Mouse (Mus musculus) embryo, embryonic 10 days (tissue): ENCODE results near the gene Wdr64.

Experiments
- DNase-seq: peaks from one replicate; pipeline ENCODE4 v3.0.0-alpha.2; 2015; ENCODE audit warnings: low spot score

Gene Wdr64

DNA sequence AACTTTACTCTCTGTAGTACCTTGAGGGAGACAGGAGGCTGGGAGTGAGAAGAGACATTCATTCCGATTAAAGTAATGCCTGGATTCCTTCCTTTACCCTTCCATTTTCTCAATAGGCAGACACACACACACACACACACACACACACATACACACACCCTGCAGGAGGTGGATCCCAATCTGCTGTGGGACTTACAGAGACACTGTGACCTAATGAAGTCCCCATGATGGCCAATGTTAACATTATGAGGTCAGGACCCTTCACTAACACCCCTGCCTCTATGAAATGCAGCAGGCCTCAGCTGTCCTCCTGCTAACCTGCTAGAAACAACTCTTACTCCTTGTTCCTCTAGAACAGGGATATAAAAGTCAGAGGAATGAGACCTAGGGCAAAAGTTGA is at the start of gene Wdr64:
Wdr64 (plus strand) TSS at position 301 of the 400 bp plus-strand sequence.
- no peak for DNase-seq

DNA sequence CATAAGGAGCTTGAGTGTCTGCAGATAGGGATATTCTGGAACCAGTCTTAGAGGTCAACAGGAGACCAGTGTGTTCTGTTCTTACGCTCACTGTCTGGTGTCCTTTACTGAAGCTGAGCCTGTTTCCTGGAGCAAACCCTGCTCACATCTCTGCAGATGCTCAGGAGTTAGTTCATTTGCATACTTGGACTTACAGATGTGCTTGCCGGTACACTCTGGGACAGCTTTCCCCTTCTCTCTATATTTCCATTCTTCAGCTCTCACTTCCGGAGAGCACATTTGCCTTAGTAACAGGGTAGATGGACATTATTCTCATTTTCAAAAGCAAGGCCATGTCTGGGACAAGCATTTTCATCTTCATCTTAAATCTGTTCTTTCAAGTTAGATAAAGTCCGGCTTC is 49.8 kb upstream of the Wdr64 start:
- no peak for DNase-seq

DNA sequence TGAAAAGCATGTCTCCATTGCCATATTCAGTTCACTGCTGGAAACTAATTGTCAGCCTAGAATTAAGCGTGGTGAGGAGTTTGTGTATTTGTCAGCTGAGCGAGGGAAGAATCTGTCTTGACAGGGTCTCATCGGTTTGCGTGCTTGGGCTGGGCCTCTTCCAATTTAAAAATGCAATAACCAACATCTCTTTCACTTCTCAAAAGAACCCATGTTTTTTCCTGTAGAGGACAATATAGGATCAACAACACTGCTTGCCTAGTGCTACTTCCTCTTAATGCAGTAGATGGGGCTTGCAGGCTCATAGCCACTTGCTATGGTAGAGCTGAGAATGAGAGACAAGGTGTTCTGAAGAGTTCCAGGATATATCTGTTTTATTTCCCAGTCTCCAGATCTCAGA is 38.5 kb upstream of the Wdr64 start:
- DNase-seq, result no peak

DNA sequence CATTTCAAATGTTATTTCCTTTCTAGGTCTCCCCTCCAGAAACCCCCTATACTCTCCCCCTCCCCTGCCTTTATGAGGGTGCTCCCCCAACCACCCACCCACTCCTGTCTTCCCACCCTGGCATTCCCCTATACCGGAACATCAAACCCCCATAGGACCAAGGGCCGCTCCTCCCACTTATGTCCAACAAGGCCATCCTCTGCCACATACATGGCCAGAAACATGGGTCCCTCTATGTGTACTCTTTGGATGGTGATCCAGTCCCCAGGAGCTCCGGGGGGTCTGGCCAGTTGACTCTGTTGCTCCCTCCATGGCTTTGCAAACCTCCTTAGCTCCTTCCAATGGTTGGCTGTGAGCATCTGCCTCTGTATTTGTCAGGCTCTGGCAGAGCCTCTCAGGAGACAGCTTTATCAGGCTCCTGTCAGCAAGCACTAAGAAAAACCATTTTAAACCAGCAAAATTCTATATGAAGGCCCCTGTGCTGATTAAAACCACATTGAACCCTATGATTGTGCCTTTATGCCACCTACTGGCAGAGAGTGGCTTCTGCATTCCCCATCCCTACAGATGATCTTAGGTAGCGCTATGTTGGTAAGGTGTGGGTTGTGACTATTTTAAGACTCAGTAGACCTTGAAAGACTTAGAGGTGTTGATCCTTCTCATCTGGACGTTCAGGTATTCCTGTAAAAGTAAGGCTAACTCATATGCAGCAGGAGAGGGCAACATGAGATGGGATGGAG is 29.6 kb upstream of the Wdr64 start:
- DNase-seq, result peak; percentile 50

DNA sequence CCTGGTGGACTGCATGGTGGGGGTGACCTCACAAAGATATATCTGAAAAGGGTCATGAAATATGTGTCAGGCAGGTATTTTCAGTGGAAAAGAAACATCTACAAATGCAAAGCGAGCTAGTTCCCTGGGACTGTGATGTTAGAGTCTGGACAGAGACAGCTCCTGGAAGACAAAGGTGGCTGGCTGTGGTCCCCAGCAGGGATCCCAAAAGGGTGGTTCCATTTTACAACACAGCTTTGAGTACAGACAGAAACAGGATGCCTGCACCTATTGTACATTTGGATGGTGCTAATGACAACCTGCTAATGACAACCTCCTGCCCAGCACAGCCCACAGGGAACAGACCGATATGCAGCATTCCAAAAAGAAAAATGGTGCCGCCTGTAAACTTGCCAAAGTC is 28.9 kb upstream of the Wdr64 start:
- no peak for DNase-seq

DNA sequence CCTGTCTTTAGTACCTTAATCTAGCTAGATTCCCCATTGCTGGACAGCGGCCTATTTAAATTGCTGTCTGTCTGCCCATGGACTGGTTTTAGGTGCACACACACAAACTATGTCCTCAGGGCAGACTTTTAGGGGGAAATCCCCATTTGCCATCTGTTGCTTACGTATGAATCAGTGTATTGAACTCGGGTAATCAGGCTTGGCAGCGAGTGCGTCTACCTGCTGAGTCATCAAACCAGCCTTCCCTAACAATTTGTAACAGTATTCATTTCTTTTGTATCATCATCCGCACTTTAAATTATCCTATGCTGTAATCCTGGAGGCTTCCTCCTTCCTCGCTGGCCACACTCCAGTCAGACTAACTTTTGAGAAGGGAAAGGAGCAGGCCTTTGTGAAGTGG is 28.4 kb upstream of the Wdr64 start:
- no peak for DNase-seq

DNA sequence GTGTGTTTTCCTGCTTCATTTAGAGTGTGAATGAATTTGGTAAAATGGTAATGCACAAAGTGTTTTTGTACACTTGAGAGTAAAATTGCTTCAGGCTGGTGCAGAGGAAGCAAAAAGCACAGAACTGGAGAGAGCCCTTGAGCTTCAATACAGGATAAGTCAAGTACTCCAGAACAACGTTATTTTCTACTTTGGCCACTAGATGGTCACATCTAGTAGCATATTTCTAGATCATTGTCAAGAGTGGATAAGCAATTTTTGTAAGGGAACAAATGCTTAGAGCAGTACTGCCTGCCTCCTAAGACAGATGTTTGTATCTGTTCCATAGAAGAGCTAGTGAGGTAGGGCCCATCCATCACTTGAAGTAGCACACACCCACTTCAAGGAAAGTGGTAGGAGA is 26.8 kb upstream of the Wdr64 start:
- no peak for DNase-seq

DNA sequence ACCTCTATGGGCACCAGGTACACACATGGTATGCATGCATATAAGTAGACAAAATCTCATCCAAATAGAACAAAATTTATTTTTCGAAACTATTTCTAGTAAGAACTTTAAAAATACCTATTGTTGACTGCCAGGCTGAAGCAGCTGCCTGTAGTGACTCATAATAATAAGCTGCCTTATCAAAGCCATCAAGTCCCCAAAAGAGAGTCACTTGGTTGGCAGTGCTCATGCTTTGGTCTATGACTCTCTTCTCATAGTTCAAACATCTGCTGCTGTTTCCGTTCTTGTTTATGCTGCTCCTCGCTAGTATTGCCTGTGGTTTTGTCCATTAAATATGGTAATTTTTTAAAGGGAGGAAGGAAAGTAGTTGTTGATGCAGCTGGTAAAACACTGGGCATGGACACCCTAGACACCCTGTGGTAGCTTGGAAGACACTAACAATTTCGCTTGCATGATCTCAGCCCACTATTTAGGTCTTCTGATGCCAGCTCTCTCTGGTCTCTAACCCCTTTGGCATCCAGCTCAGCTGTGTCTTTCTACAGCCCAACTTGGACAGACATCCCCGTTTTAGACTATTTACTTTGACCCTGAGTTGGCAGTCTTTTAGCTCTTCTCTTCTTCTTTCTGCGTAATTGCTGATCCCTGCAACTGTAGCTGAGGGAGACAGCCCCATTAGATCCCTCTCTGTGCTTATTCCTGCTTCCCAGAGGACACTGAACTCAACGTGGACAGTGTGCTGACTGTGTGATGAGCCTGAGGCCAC is 24.6 kb upstream of the Wdr64 start:
- no peak for DNase-seq

DNA sequence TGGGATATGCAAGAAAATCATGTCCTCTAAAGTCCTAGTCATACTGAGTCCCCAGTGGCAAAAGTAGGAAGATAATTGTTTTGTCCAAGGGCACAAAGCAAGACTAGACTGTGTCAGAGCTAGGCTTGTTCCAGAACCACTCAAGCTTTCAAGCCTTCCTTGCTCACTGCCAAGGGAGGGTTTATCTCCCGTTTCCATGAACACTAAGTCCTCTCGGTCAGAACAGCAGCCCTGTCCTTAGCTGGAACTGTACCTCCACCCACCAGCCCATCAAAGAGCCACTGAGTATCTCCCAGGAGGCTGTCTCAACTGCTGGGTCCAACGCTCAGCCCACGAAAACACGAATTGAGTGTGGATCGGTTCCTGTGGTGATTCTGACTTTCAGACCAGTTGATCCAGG is 23.3 kb upstream of the Wdr64 start:
- DNase-seq, result no peak

DNA sequence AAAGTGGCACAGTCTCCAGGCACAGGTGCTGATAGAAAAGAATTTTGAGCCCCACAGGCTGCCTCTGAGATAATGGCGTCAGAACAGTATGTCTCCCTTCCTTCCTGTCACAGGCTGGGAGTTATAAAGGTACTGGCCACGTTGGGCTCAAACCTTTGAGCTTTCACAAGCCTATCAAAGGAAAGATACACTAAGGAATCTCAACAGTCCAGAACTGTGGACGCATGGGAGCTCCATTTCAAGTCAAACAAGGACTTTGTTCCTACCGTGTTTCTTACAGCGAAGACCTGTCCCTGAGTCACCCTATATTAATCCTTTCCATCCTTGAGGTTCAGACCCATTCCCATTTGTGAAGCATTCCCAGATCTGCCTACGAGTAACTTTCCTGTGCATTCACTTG is 20.9 kb upstream of the Wdr64 start:
- DNase-seq, result no peak

DNA sequence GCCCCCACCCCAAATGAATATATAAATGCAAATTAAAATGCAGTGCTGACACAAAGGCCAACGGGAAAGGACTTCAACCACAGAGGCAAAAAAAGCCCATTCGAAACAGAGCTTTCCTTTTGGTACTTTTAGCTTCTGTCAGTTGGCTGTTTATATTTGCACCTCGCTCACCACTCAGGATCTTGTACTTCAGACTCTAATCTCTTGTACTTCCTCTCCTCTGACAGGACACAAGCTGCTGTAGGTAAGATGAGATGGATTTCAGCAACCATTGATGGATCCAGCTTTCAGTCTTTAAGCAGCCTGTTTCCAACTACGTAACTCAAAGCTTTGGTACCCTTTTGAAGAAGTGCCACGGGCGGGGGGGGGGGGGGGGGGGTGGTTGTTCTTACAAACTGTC is 17.4 kb upstream of the Wdr64 start:
- no peak for DNase-seq

DNA sequence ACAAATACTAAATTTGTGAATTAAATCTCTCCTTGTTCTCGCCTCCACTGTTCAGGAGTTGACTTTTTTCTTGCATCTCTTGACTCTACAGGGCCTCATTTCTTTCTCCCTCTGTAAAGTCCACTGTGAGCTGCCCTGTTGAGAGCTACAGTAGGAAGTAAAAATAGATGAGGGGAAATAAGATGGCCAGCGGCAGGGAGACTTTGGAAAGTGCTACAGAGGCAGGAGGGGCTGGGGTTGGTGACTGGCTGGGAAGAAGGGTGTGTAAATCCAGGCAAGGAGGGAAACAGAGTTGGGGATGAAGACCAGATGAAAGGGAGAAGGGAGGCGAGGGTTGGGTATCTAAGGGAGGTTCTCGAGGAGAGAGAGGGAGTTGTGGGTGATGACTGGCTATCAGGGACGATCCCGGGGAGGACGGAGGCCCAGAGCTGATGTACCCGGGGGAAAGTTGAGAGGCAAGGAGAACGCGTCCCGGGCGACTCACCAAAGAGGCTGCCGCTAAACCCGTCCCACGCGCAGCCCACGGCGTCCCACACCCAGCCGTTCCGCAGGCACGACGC is 6.6 kb upstream of the Wdr64 start:
- DNase-seq, result no peak

DNA sequence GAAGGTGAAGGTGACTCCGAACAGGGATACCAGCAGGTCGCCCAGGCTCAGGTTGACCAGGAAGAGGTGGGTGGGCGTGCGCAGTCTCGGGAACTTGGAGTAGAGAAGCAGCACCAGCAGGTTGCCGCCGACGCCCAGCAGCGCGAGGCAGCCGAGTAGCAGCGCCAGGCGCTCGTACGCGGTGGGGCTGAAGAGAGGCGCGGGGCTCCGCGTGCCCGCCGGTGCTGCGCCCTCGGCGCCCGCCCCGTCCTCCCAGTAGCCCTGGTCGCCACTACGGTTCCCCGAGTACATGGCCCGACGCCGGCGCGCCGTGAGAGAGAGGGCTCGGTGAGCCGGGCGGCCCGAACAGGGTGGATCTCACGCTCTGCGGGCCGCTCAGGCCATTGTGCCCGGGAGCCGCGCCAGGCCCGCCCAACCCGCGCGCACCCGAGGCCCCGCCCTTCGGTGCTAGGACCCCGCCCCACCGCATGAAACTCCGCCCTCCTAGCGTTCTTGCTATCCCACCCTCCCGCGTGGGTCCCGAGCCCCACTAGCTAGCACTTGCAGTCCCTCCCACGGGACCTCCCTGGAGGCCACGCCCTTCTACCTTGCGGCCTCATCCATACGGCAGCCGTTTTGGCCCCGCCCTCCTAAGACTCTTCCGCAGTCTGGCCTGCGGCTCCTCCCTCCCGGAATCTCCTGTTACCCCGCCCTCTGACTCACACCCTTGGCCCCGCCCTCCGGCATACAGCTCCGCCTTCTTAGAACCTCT is 6.0 kb upstream of the Wdr64 start, which contains the start of the genes Opn3 and Chml:
Opn3 (minus strand) TSS at position 531 of the 751 bp plus-strand sequence.
Chml (minus strand) TSS at position 656 of the 751 bp plus-strand sequence.
- peak; percentile 99 for DNase-seq

DNA sequence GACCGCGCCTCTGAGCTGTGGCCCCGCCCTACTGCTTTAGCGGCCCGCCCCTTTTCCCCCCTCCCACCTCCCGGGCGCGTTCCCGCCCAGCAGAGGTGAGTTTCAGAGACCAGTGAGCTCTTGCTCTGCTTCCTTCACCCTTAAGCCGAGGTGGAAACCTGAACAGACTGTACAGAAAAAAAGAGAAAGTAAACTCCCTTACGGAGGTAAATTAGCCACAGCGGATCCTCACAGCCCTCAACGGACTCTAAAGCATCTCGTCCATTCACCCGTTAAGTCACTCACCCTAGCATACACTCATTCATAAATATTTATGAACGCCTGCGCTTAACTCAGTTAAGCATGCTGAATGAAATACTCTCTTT is 5.4 kb upstream of the Wdr64 start:
- no peak for DNase-seq

DNA sequence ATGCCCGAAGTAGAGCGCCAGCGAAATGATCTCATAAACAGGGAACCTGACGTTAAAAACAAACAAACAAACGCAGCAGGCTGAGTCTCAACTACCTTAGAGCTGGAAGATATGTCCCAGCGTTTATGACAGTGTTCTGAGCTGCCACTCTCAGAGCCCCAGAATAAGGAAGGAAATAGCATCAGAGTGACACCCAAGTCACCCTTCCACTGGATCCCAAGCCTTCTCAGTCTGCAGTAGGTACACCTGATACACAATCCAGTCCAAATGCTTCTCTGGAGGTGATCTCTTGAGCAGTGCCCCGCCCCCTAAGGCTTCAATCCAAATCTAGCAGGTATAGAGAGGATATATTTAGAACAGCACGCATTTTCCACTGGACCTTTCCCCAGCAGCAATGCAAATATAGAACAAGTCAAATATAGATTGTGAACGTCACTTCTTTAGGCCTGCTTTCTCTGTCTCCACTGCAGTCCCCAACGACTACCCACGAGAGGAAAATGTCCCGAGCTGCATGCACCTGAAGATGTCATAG is 4.9 kb upstream of the Wdr64 start:
- DNase-seq, result no peak

DNA sequence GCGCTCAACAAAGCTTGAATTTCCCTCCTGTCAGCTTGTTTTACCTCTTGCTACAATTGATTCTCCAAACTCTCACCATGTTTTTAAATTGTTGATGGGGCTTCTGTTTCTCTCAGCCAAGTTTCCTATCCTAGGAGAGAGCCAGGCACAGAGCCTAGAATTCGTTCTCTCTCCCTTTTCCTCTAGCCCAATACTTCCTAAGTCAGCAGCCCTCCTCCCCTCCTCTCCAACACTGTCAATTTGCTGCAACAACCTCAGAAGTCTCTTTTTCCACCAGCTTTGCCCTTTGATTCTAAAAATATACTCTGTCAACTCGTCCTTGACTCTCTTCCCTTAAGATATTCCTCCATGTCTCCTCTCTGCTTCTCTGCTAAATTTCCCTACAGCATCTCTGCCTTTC is 982 bp downstream of the Wdr64 start:
- no peak for DNase-seq

DNA sequence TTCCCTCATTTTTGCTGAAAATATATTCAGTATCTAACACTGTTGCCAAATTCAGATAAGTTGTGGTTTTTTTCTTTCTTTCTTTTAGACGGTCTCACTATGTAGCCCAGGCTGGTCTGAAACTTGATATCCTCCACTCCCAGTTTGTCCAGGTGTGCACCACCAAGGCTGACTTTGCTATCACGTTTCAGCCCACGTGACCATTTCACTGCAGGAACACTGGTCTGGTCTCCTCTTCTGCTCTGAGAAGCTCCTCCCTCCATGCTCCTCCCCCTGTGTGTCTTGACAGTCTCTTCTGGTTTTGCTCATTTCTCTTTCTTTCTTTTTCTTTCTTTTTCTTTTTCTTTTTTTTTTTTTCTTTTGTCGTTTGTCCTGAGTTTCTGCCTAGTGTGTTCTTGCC is 1.4 kb downstream of the Wdr64 start:
- DNase-seq, result no peak

DNA sequence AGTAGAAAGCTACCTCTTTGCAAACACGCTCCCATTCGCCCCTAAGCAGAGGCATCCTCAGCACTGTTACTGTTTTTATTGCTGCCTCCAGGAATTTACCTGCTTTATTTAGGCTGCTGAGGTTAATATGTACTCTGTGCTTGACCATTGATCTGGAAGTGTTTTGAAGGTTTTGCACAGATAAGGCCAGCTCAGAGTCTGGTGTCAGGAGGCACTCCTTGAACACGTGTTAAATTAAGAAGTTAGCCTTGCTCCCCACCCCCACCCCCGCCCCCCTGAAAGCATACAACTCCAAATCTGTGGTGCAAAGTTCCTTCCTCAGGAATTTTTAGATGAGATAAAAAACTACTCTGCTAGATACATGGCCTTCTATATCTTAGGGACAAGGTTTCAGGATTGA is 2.8 kb downstream of the Wdr64 start:
- no peak for DNase-seq

DNA sequence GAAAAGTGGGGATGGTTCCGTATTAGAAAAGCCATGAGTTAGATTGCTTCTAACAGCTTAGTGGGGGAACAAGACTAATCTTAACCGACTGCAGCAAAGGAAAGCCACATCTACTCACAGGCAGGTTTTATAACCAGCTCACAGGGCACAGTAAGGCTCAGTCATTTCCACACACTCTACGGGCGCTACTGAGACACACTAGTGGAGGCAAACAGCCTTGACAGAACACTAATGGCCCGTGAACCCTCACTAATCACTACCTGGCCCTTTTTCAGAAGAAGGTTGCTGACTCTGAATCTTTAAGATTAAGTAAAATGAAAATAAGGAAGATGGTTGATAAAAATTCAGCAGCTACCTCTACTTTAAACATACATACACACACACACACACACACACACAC is 9.2 kb downstream of the Wdr64 start:
- no peak for DNase-seq

DNA sequence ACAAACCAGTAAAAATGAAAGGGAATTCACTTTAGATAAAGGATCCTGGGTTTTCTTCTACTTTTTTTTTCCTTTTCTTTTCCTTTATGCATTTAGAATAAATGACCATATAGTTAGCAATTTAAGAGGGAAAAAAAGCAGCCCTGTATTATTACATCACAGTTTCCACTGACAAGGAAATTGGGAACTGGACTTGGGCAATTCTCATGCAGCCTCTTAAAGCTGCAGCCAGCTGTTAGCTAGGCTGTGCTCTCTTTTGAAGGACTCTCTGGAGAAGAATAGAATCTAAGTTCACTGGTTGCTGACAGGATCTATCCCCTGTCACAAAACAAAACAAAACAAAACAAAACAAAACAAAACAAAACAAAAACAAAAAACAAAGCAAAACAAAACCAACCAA is 9.6 kb downstream of the Wdr64 start:
- no peak for DNase-seq

DNA sequence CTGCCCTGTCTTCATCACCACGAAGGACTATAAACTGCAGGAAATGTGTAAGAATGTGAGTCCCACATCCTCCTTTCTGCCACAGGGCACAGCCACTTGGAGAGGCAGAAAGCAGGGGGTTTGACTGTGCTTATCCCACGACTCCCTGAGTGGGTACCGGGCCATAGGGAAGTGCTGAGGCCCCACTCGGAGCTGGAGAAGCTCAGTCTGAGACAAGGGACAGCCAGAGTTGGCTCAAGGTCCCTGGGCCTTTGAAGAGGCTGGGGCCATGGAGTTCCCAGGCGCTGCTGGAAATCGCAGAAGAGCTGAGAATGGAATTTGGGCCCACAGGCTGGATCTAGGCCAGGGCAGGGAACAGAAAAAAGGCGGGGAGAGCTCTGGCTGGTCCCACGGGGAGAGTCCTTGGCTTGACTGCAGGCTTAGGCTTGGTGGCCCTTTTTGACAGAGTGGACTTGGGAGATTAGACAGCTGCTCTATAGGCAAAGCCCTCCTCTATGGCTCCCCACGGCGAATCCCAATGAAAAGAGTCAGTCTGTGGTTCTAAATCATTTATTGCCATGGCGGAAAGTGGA is 14.0 kb downstream of the Wdr64 start:
- DNase-seq, result no peak

DNA sequence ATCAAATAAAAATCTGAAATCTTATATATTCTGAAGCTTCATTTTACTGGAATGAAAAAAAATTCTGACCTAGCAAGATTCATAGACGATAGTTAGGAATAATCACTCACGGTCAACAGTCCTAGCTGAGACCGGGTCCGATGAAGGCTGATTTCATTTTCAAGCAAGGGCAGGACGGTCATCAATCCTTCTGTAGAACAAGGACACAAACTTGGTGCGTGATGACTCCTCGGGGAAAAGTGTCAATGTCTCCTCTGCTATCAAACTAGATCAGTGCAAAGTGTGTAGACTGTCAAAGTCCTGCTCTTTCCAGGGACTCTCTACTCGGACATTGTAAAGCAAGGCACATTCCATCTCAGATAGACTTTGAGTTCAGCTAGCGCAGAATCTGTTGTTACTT is 18.4 kb downstream of the Wdr64 start:
- DNase-seq, result no peak
